Mouse (Mus musculus): ENCODE measurements around the gene Ccdc63.

- TF ChIP-seq POLR2A (IDR thresholded peaks at IDR 0.05; ENCODE audit: extremely low read depth, insufficient read depth, low read length) (no peak), CTCF (IDR thresholded peaks at IDR 0.05; ENCODE audit: extremely low read depth, insufficient read depth, low read length) (no peak)
Observed at GRCm38 (mm10) chr5:122104981-122105380, 35.6 kb downstream of the Ccdc63 start.
